Mouse (Mus musculus) MEL (cell line): Measurements from ENCODE around the gene 1700013G24Rik. TPM values are rescaled to one million over a fixed set of nuclear protein-coding genes. Genes with fewer than 3 reads are reported as not detected.

Source experiments
- DNase-seq: peaks from one replicate; pipeline ENCODE4 v3.0.0; 2011; ENCODE audit warnings: low read depth, low spot score
- H3K27ac ChIP-seq: 2 replicates; pipeline ENCODE4 v1.5.1; 2012; ENCODE audit warnings: low read depth, mild to moderate bottlenecking, control low read depth, low read length, moderate library complexity; ENCODE audit not compliant: control insufficient read depth
- H3K27me3 ChIP-seq, 2 experiments: fragments of 150-350 bp in 1 of 2; sonication (generic) in 1 of 2; 2 replicates each; pipeline ENCODE4 v1.6.1; 2012; ENCODE audit warnings: low read length in 2 of 2, mild to moderate bottlenecking in 2 of 2, improper control_type of control experiment in 1 of 2, moderate library complexity in 1 of 2; ENCODE audit not compliant: insufficient read depth in 2 of 2, control insufficient read depth in 1 of 2
- H3K36me3 ChIP-seq, 2 experiments: 2 replicates each; pipeline ENCODE4 v1.6.1; 2012 to 2014; ENCODE audit warnings: low read length in 2 of 2, improper control_type of control experiment in 1 of 2, inconsistent platforms in 1 of 2, mild to moderate bottlenecking in 1 of 2; ENCODE audit not compliant: insufficient read depth in 2 of 2, control insufficient read depth in 1 of 2
- H3K4me1 ChIP-seq, 2 experiments: fragments of 150-350 bp in 1 of 2; sonication (generic) in 1 of 2; 2 replicates each; pipeline ENCODE4 v1.6.1; 2012; ENCODE audit warnings: low read length in 2 of 2, improper control_type of control experiment in 1 of 2, mild to moderate bottlenecking in 1 of 2; ENCODE audit not compliant: insufficient read depth in 2 of 2, control insufficient read depth in 1 of 2
- H3K4me3 ChIP-seq, 2 experiments: fragments of 150-350 bp in 1 of 2; sonication (generic) in 1 of 2; 2 replicates each; pipeline ENCODE4 v1.5.1; 2012; ENCODE audit warnings: low read depth in 2 of 2, low read length in 2 of 2, mild to moderate bottlenecking in 2 of 2, moderate library complexity in 2 of 2, control low read depth in 1 of 2, improper control_type of control experiment in 1 of 2; ENCODE audit not compliant: control insufficient read depth in 1 of 2, insufficient read depth in 1 of 2
- H3K79me2 ChIP-seq: 2 replicates; pipeline ENCODE4 v1.6.1; 2012; ENCODE audit warnings: mild to moderate bottlenecking, low read length, moderate library complexity; ENCODE audit not compliant: control insufficient read depth, poor library complexity, insufficient read depth
- H3K9ac ChIP-seq: 2 replicates; pipeline ENCODE4 v1.6.1; 2012; ENCODE audit warnings: low read depth, mild to moderate bottlenecking, control low read depth, low read length, moderate library complexity; ENCODE audit not compliant: control insufficient read depth, poor library complexity, severe bottlenecking
- H3K9me3 ChIP-seq: fragments of 150-350 bp; sonication (generic); replicated peaks from 2 replicates; pipeline ENCODE4 v1.6.1; 2012; ENCODE audit warnings: mild to moderate bottlenecking, low read length, improper control_type of control experiment, moderate library complexity; ENCODE audit not compliant: insufficient read depth
- BHLHE40 ChIP-seq: IDR thresholded peaks from 2 replicates; pipeline ENCODE4 v1.6.1; 2012; ENCODE audit warnings: low read depth, mild to moderate bottlenecking, inconsistent platforms, low read length, improper control_type of control experiment, borderline replicate concordance
- CHD1 ChIP-seq: IDR thresholded peaks from 2 replicates; pipeline ENCODE4 v1.6.1; 2012; ENCODE audit warnings: low read depth, mild to moderate bottlenecking, inconsistent platforms, low read length, improper control_type of control experiment
- CTCF ChIP-seq, 3 experiments: IDR thresholded peaks in 2 of 3; conservative IDR thresholded peaks in 1 of 3; 2 replicates each; pipeline ENCODE4 v1.5.1; 2011 to 2012; ENCODE audit warnings: low read length in 3 of 3, low read depth in 2 of 3, mild to moderate bottlenecking in 2 of 3, improper control_type of control experiment in 1 of 3, inconsistent platforms in 1 of 3, mixed read lengths in 1 of 3, moderate library complexity in 1 of 3; ENCODE audit not compliant: control insufficient read depth in 1 of 3, insufficient read depth in 1 of 3, poor library complexity in 1 of 3, severe bottlenecking in 1 of 3
- E2F4 ChIP-seq: IDR thresholded peaks from 2 replicates; pipeline ENCODE4 v1.6.1; 2011; ENCODE audit warnings: low read depth, low read length, improper control_type of control experiment, borderline replicate concordance
- EP300 ChIP-seq, 2 experiments: IDR thresholded peaks; 2 replicates each; pipeline ENCODE4 v1.6.1; 2011; ENCODE audit warnings: improper control_type of control experiment in 2 of 2, low read length in 2 of 2, low read depth in 1 of 2, mild to moderate bottlenecking in 1 of 2
- ETS1 ChIP-seq: IDR thresholded peaks from 2 replicates; pipeline ENCODE4 v1.6.1; 2012; ENCODE audit warnings: low read depth, mild to moderate bottlenecking, inconsistent platforms, low read length, improper control_type of control experiment, moderate library complexity
- GABPA ChIP-seq: IDR thresholded peaks from 2 replicates; pipeline ENCODE4 v1.6.1; 2012; ENCODE audit warnings: low read depth, mild to moderate bottlenecking, inconsistent platforms, low read length, improper control_type of control experiment, moderate library complexity
- JUND ChIP-seq: IDR thresholded peaks from 2 replicates; pipeline ENCODE4 v1.6.1; 2011; ENCODE audit warnings: low read depth, mild to moderate bottlenecking, improper control_type of control experiment, low read length
- MAX ChIP-seq: IDR thresholded peaks from 2 replicates; pipeline ENCODE4 v1.6.1; 2011; ENCODE audit warnings: low read length, improper control_type of control experiment
- MXI1 ChIP-seq: IDR thresholded peaks from 2 replicates; pipeline ENCODE4 v1.6.1; 2011; ENCODE audit warnings: mild to moderate bottlenecking, low read depth, low read length, improper control_type of control experiment
- MYC ChIP-seq: IDR thresholded peaks from 2 replicates; pipeline ENCODE4 v1.6.1; 2011; ENCODE audit warnings: low read depth, mild to moderate bottlenecking, low read length, improper control_type of control experiment, moderate library complexity
- NELFE ChIP-seq: IDR thresholded peaks from 2 replicates; pipeline ENCODE4 v1.6.1; 2011; ENCODE audit warnings: low read depth, low read length, improper control_type of control experiment
- NRF1 ChIP-seq: IDR thresholded peaks from 2 replicates; pipeline ENCODE4 v1.6.1; 2014; ENCODE audit warnings: low read depth, mild to moderate bottlenecking, inconsistent platforms, low read length, improper control_type of control experiment, moderate library complexity; ENCODE audit not compliant: poor library complexity, insufficient read depth, severe bottlenecking
- POLR2A ChIP-seq, 2 experiments: IDR thresholded peaks; 2 replicates each; pipeline ENCODE4 v1.6.1; 2011 to 2012; ENCODE audit warnings: low read length in 2 of 2, mild to moderate bottlenecking in 2 of 2, control low read depth in 1 of 2, improper control_type of control experiment in 1 of 2, low read depth in 1 of 2, moderate library complexity in 1 of 2; ENCODE audit not compliant: control insufficient read depth in 1 of 2, insufficient read depth in 1 of 2, poor library complexity in 1 of 2
- POLR2AphosphoS2 ChIP-seq: IDR thresholded peaks from 2 replicates; pipeline ENCODE4 v1.6.1; 2011; ENCODE audit warnings: low read length, improper control_type of control experiment
- POLR2AphosphoS5 ChIP-seq: IDR thresholded peaks from 2 replicates; pipeline ENCODE4 v1.6.1; 2012; ENCODE audit warnings: low read depth, borderline replicate concordance, mild to moderate bottlenecking, inconsistent platforms, low read length, moderate library complexity, mixed read lengths
- RAD21 ChIP-seq: IDR thresholded peaks from 2 replicates; pipeline ENCODE4 v1.6.1; 2011; ENCODE audit warnings: mild to moderate bottlenecking, low read depth, low read length, improper control_type of control experiment
- SIN3A ChIP-seq: IDR thresholded peaks from 2 replicates; pipeline ENCODE4 v1.6.1; 2012; ENCODE audit warnings: low read length, improper control_type of control experiment, inconsistent platforms
- SMC3 ChIP-seq: IDR thresholded peaks from 2 replicates; pipeline ENCODE4 v1.6.1; 2011; ENCODE audit warnings: low read depth, low read length, improper control_type of control experiment
- TAL1 ChIP-seq: IDR thresholded peaks from 2 replicates; pipeline ENCODE4 v1.6.1; 2012; ENCODE audit warnings: mild to moderate bottlenecking, inconsistent platforms, low read length, moderate library complexity, mixed read lengths
- TBP ChIP-seq: IDR thresholded peaks from 2 replicates; pipeline ENCODE4 v1.8.0; 2011; ENCODE audit warnings: low read depth, low read length, improper control_type of control experiment
- TCF12 ChIP-seq: IDR thresholded peaks from 2 replicates; pipeline ENCODE4 v1.6.1; 2014; ENCODE audit warnings: low read depth, mild to moderate bottlenecking, inconsistent platforms, low read length, improper control_type of control experiment, moderate library complexity
- USF2 ChIP-seq, 2 experiments: IDR thresholded peaks; 2 replicates each; pipeline ENCODE4 v1.6.1; 2011 to 2012; ENCODE audit warnings: improper control_type of control experiment in 2 of 2, low read length in 2 of 2, borderline replicate concordance in 1 of 2, inconsistent platforms in 1 of 2, low read depth in 1 of 2, mild to moderate bottlenecking in 1 of 2; ENCODE audit not compliant: insufficient read depth in 1 of 2
- ZC3H11A ChIP-seq: IDR thresholded peaks from 2 replicates; pipeline ENCODE4 v1.6.1; 2012; ENCODE audit warnings: low read depth, mild to moderate bottlenecking, inconsistent platforms, low read length, improper control_type of control experiment
- ZKSCAN1 ChIP-seq: IDR thresholded peaks from 2 replicates; pipeline ENCODE4 v1.6.1; 2012; ENCODE audit warnings: low read depth, mild to moderate bottlenecking, inconsistent platforms, low read length, improper control_type of control experiment, moderate library complexity
- ZNF384 ChIP-seq: IDR thresholded peaks from 2 replicates; pipeline ENCODE4 v1.6.1; 2012; ENCODE audit warnings: low read depth, mild to moderate bottlenecking, inconsistent platforms, low read length, improper control_type of control experiment
- polyA plus RNA-seq, 2 experiments: library from polyadenylated mRNA; stranded (reverse) in 1 of 2; unstranded in 1 of 2; fragments of >175 nt in 1 of 2; fragments of >200 nt in 1 of 2; gene quantifications; 2 replicates each; pipeline versions ENCODE4 v1.2.1 to v1.2.4; 2012; ENCODE audit warnings: low replicate concordance in 2 of 2, low read depth in 1 of 2; ENCODE audit not compliant: insufficient read length in 2 of 2, insufficient read depth in 1 of 2, missing spikeins in 1 of 2
- total RNA-seq: library from RNA; depleted of rRNA; stranded (reverse); fragments of 300-350 nt; gene quantifications from 2 replicates; pipeline ENCODE4 v1.2.3, GENCODE M21; 2012

Gene 1700013G24Rik
- total and polyA plus RNA-seq, 3 experiments = not detected

DNA sequence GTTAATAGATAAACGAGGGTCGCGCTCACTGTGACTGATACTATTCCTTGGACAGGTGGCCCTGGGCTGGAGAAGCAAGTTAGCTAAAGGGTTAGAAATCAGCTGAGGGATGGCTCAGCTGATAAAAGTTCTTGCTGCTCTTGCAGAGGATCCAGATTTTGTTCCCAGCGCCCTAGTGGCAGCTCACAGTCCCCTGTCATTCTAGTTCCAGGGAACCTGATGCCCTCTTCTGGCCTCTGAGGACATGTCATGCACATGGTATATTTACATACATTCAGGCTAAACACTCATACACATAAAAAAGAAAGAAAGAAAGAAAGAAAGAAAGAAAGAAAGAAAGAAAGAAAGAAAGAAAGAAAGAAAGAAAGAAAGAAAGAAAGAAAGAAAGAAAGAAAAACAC is 11.8 kb upstream of the 1700013G24Rik start:
- H3K36me3 ChIP-seq = no peaks in the 10 kb centered on the region; a peak in 1 of 4 replicates
- H3K79me2 ChIP-seq = no peaks in the 10 kb centered on the region
- H3K9me3 ChIP-seq = no peaks in the 10 kb centered on the region
- no peak overlapping the region for H3K4me3 ChIP-seq
- DNase-seq = peak; percentile 30
- peaks cover 0 to 5% of the 10 kb centered on the region in 2 experiments; a peak in 1 of 4 replicates for H3K4me1 ChIP-seq
- H3K27ac ChIP-seq = no peak overlapping the region
- TF ChIP-seq POLR2AphosphoS2 = no peak
- peak; percentile 12; the same call in 1 of the 2 replicates for TF ChIP-seq SMC3
- peak in 2 of 3 experiments; percentile 25 to 40; a peak in 3 of 6 replicates for TF ChIP-seq CTCF (IDR thresholded peaks at IDR 0.05 in 2 of 3, conservative IDR thresholded peaks at IDR 0.05 in 1 of 3; ENCODE audit: control insufficient read depth in 1 of 3, insufficient read depth in 1 of 3, low read depth in 2 of 3, low read length in 3 of 3, poor library complexity in 1 of 3, severe bottlenecking in 1 of 3)
- no peak overlapping the region for H3K9ac ChIP-seq
- no peaks in the 10 kb centered on the region for H3K27me3 ChIP-seq

DNA sequence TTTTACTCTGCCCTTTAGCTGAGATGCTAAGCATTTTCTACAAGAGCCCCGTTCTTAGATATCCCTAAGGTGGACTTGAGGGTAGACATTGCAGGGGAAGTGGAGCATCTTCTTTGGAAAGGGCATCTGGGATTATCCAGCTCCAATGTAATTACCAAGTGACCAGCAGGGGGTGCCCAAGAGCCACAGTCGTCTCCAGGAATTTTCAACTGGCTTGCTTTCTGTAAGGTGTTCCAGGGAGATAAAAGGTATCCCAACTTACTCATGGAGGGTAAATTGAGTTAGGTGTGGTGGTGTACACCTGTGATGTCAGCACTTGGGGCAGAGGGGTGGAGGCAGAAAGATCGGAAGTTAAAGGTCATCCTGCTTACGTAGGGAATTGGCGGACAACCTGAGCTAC is 9.5 kb upstream of the 1700013G24Rik start:
- H3K9me3 ChIP-seq = no peaks in the 10 kb centered on the region
- H3K4me3 ChIP-seq = no peak overlapping the region
- no peaks in the 10 kb centered on the region; a peak in 1 of 4 replicates for H3K36me3 ChIP-seq
- H3K9ac ChIP-seq = no peak overlapping the region
- no peaks in the 10 kb centered on the region for H3K79me2 ChIP-seq
- peak; percentile 42 for DNase-seq
- H3K4me1 ChIP-seq = peaks cover 0 to under 1% of the 10 kb centered on the region in 2 experiments; a peak in 1 of 4 replicates
- no peaks in the 10 kb centered on the region for H3K27me3 ChIP-seq
- no peak overlapping the region for H3K27ac ChIP-seq
- TF ChIP-seq ETS1 = no peak
- TF ChIP-seq CHD1 = no peak
- TF ChIP-seq MYC = no peak
- no peak for TF ChIP-seq MAX
- no peak for TF ChIP-seq NRF1
- no peak for TF ChIP-seq SIN3A
- TF ChIP-seq GABPA = no peak
- no peak for TF ChIP-seq TBP
- TF ChIP-seq CTCF (IDR thresholded peaks at IDR 0.05 in 2 of 3, conservative IDR thresholded peaks at IDR 0.05 in 1 of 3; ENCODE audit: control insufficient read depth in 1 of 3, insufficient read depth in 1 of 3, low read depth in 2 of 3, low read length in 3 of 3, poor library complexity in 1 of 3, severe bottlenecking in 1 of 3) = peak; percentile 74 to 83 (median 79)
- no peak for TF ChIP-seq E2F4
- no peak for TF ChIP-seq POLR2AphosphoS5
- no peak for TF ChIP-seq MXI1
- no peak for TF ChIP-seq TCF12
- TF ChIP-seq POLR2A (IDR thresholded peaks at IDR 0.05; ENCODE audit: control insufficient read depth in 1 of 2, insufficient read depth in 1 of 2, low read depth in 1 of 2, low read length in 2 of 2, poor library complexity in 1 of 2) = no peak
- no peak for TF ChIP-seq JUND
- TF ChIP-seq ZNF384 = no peak
- TF ChIP-seq RAD21 = peak; percentile 78
- no peak for TF ChIP-seq NELFE
- peak; percentile 44 for TF ChIP-seq ZC3H11A
- TF ChIP-seq SMC3 = peak; percentile 60
- TF ChIP-seq ZKSCAN1 = no peak
- no peak for TF ChIP-seq USF2 (IDR thresholded peaks at IDR 0.05; ENCODE audit: borderline replicate concordance in 1 of 2, insufficient read depth in 1 of 2, low read depth in 1 of 2, low read length in 2 of 2)
- no peak for TF ChIP-seq BHLHE40
- no peak for TF ChIP-seq TAL1
- TF ChIP-seq EP300 (IDR thresholded peaks at IDR 0.05; ENCODE audit: low read depth in 1 of 2, low read length in 2 of 2) = no peak
- no peak for TF ChIP-seq POLR2AphosphoS2
- TF ChIP-seq, all 39 proteins: peak for 4
